Mouse (Mus musculus): ENCODE measurements around the gene Slc22a28. TPM values are rescaled to one million over a fixed set of nuclear protein-coding genes. Genes with fewer than 3 reads are reported as not detected.
"Not testable (repeated sequence)": the region's sequence is repeated elsewhere in the genome, so short reads cannot be mapped to it uniquely, and the experiment has no call there.

Slc22a28 gene
- total RNA-seq (2014; rRNA removed; ENCODE audit: low replicate concordance): not detected in 2 replicates
- polyA plus RNA-seq (2015; fragmentation: Nextera tagmentation; extraction: Ambion mirVana): not detected in 2 replicates

GRCm38 (mm10) chr19:8131881-8132280 lies at the start of gene Slc22a28:
TSS of gene Slc22a28 (minus strand) at chr19:8131982.
- DNase-seq (ENCODE audit: low spot score); ATAC-seq (ENCODE audit: insufficient read depth, low read depth); H3K4me3 ChIP-seq (ENCODE audit: low read depth, low read length); H3K36me3 ChIP-seq (replicated peaks; ENCODE audit: control insufficient read depth, insufficient read depth, low read length); H3K27me3 ChIP-seq (ENCODE audit: control insufficient read depth, insufficient read depth, low read length); H3K27ac ChIP-seq (ENCODE audit: low read depth); H3K9ac ChIP-seq (replicated peaks; ENCODE audit: low read depth, low read length); H3K4me2 ChIP-seq (ENCODE audit: low read depth, low read length); H3K9me3 ChIP-seq (replicated peaks; ENCODE audit: control insufficient read depth, low read length); H3K4me1 ChIP-seq (ENCODE audit: control insufficient read depth, insufficient read depth): not testable (repeated sequence)
- 73% methylated on average over 2 of the region's 3 CpGs for WGBS

- Histone ChIP-seq H3K9ac (replicated peaks; ENCODE audit: low read depth, low read length) (no peak overlapping the region), H3K4me2 (ENCODE audit: low read depth, low read length) (no peak overlapping the region), H3K36me3 (replicated peaks; ENCODE audit: control insufficient read depth, insufficient read depth, low read length) (no peaks in the 10 kb centered on the region), H3K27me3 (ENCODE audit: control insufficient read depth, insufficient read depth, low read length) (no peaks in the 10 kb centered on the region), H3K9me3 (replicated peaks; ENCODE audit: control insufficient read depth, low read length) (no peaks in the 10 kb centered on the region), H3K4me1 (ENCODE audit: control insufficient read depth, insufficient read depth) (no peaks in the 10 kb centered on the region), H3K27ac (ENCODE audit: low read depth) (no peak overlapping the region), H3K4me3 (ENCODE audit: low read depth, low read length) (no peak overlapping the region)
- 43% methylated on average over 2 of the region's 2 CpGs for WGBS
- ATAC-seq (ENCODE audit: insufficient read depth, low read depth) (no peak), DNase-seq (ENCODE audit: low spot score) (no peak)
- TF ChIP-seq CTCF (IDR thresholded peaks at IDR 0.05; ENCODE audit: low read depth) (no peak), EP300 (IDR thresholded peaks at IDR 0.05; ENCODE audit: low read depth) (no peak)
Measured at GRCm38 (mm10) chr19:8148787-8149523, 17.2 kb upstream of the Slc22a28 start.

GRCm38 (mm10) chr19:8142716-8143115 lies 10.9 kb upstream of the Slc22a28 start:
- not testable (repeated sequence) for H3K4me3 ChIP-seq (ENCODE audit: low read depth, low read length); H3K4me2 ChIP-seq (ENCODE audit: low read depth, low read length); ATAC-seq (ENCODE audit: insufficient read depth, low read depth); H3K4me1 ChIP-seq (ENCODE audit: control insufficient read depth, insufficient read depth); H3K27me3 ChIP-seq (ENCODE audit: control insufficient read depth, insufficient read depth, low read length); DNase-seq (ENCODE audit: low spot score); H3K27ac ChIP-seq (ENCODE audit: low read depth); H3K9ac ChIP-seq (replicated peaks; ENCODE audit: low read depth, low read length); H3K9me3 ChIP-seq (replicated peaks; ENCODE audit: control insufficient read depth, low read length); H3K36me3 ChIP-seq (replicated peaks; ENCODE audit: control insufficient read depth, insufficient read depth, low read length)
- 80% methylated on average over 2 of the region's 2 CpGs for WGBS

- H3K9ac ChIP-seq (replicated peaks; ENCODE audit: low read depth, low read length); H3K27me3 ChIP-seq (ENCODE audit: control insufficient read depth, insufficient read depth, low read length); H3K27ac ChIP-seq (ENCODE audit: low read depth); H3K9me3 ChIP-seq (replicated peaks; ENCODE audit: control insufficient read depth, low read length); H3K4me1 ChIP-seq (ENCODE audit: control insufficient read depth, insufficient read depth); H3K4me2 ChIP-seq (ENCODE audit: low read depth, low read length); H3K4me3 ChIP-seq (ENCODE audit: low read depth, low read length); H3K36me3 ChIP-seq (replicated peaks; ENCODE audit: control insufficient read depth, insufficient read depth, low read length); DNase-seq (ENCODE audit: low spot score); ATAC-seq (ENCODE audit: insufficient read depth, low read depth): not testable (repeated sequence)
- 53% methylated on average over 14 of the region's 14 CpGs for WGBS
Measured at GRCm38 (mm10) chr19:8134127-8134841, 2.5 kb upstream of the Slc22a28 start.

GRCm38 (mm10) chr19:8019904-8020349 lies 111.9 kb downstream of the Slc22a28 start:
- H3K4me1 ChIP-seq (ENCODE audit: control insufficient read depth, insufficient read depth): no peaks in the 10 kb centered on the region
- H3K27ac ChIP-seq (ENCODE audit: low read depth): no peak overlapping the region
- no peak for DNase-seq (ENCODE audit: low spot score)
- H3K27me3 ChIP-seq (ENCODE audit: control insufficient read depth, insufficient read depth, low read length): no peaks in the 10 kb centered on the region
- TF ChIP-seq EP300 (IDR thresholded peaks at IDR 0.05; ENCODE audit: low read depth) (no peak), CTCF (IDR thresholded peaks at IDR 0.05; ENCODE audit: low read depth) (no peak)
- H3K9ac ChIP-seq (replicated peaks; ENCODE audit: low read depth, low read length): no peak overlapping the region
- H3K4me3 ChIP-seq (ENCODE audit: low read depth, low read length): peak overlapping the region; percentile 7; the same call in 1 of the 2 replicates
- 80% methylated on average over 13 of the region's 13 CpGs for WGBS
- H3K36me3 ChIP-seq (replicated peaks; ENCODE audit: control insufficient read depth, insufficient read depth, low read length): no peaks in the 10 kb centered on the region
- H3K4me2 ChIP-seq (ENCODE audit: low read depth, low read length): no peak overlapping the region; the same call in 1 of the 2 replicates
- no peaks in the 10 kb centered on the region; the same call in 1 of the 2 replicates for H3K9me3 ChIP-seq (replicated peaks; ENCODE audit: control insufficient read depth, low read length)
- ATAC-seq (ENCODE audit: insufficient read depth, low read depth): no peak

- 85% methylated on average over 17 of the region's 17 CpGs for WGBS
- H3K9me3 ChIP-seq (replicated peaks; ENCODE audit: control insufficient read depth, low read length); DNase-seq (ENCODE audit: low spot score): not testable (repeated sequence)
Measured at GRCm38 (mm10) chr19:8019329-8019851, 112.4 kb downstream of the Slc22a28 start.

GRCm38 (mm10) chr19:8018535-8018934 lies 113.2 kb downstream of the Slc22a28 start:
- H3K9ac ChIP-seq (replicated peaks; ENCODE audit: low read depth, low read length); H3K4me2 ChIP-seq (ENCODE audit: low read depth, low read length); H3K27me3 ChIP-seq (ENCODE audit: control insufficient read depth, insufficient read depth, low read length); H3K27ac ChIP-seq (ENCODE audit: low read depth); DNase-seq (ENCODE audit: low spot score); ATAC-seq (ENCODE audit: insufficient read depth, low read depth); H3K4me1 ChIP-seq (ENCODE audit: control insufficient read depth, insufficient read depth); H3K9me3 ChIP-seq (replicated peaks; ENCODE audit: control insufficient read depth, low read length); H3K4me3 ChIP-seq (ENCODE audit: low read depth, low read length); H3K36me3 ChIP-seq (replicated peaks; ENCODE audit: control insufficient read depth, insufficient read depth, low read length): not testable (repeated sequence)
- WGBS: 82% methylated on average over 9 of the region's 9 CpGs

More at GRCm38 (mm10) chr19:8019329-8019851, 112.4 kb downstream of the Slc22a28 start:
- H3K4me3 ChIP-seq (ENCODE audit: low read depth, low read length): peak overlapping the region; percentile 7; the same call in 1 of the 2 replicates
- H3K36me3 ChIP-seq (replicated peaks; ENCODE audit: control insufficient read depth, insufficient read depth, low read length); H3K27me3 ChIP-seq (ENCODE audit: control insufficient read depth, insufficient read depth, low read length); H3K4me1 ChIP-seq (ENCODE audit: control insufficient read depth, insufficient read depth); H3K27ac ChIP-seq (ENCODE audit: low read depth); ATAC-seq (ENCODE audit: insufficient read depth, low read depth); H3K9ac ChIP-seq (replicated peaks; ENCODE audit: low read depth, low read length); H3K4me2 ChIP-seq (ENCODE audit: low read depth, low read length): not testable (repeated sequence)
